Mouse (Mus musculus) cerebellum, adult 9-11 months (tissue): ENCODE measurements around the gene Sugt1.

Source experiments
- DNase-seq: peaks from one replicate; pipeline ENCODE4 v3.0.0; 2022

Sugt1 gene

DNA sequence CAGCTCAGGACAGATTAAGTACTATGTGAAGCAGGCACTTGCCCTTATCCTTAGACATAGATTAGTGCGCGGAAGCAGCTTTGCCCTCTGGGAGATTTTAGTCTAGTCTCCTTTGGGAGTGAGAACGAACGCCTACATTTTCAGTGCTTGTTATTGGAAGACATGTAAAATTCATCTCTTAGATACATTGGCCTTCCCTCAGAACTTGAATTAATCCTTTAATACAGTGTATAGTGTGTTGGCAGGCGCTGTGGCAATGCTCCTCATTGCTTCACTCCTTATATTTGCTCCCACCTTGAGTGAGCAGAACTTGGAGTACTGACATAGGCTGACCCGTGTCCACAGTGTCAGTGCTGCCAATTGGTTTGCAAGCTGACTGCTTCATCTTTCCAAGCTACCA is 20.8 kb downstream of the Sugt1 start:
- no peak for DNase-seq

DNA sequence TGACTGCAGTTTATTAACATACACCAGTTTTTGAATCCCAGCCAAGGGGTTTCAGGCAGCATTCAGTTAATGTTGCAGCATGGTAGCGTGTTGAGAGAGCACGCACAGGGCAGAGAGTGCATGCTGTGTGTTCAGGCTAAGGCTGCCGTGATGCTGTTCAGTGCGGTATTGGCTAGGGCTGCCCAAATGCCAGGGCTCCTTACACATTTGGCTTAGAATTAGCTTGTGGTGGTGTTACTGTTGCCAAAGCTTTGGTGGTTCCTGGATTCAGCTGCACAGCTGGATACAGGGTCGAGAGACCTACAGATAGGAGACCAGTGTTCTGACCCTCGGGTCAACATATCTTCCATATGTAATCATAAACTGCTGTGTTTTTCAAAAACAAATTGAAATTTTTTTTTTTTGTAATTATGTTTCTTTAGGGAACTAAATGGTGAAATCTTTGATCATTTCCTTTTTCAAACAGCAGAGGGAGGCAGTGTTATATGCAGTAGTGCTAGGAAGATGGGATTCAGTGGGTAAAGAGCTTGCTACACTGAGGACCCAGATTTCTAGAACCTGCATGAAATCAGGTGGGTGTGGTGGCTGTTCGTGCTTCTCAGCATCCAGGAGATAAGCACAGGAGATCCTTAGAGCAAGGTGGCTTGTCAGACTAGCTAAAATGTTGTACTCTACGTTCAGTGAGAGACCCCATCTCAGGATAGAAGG is 29.8 kb downstream of the Sugt1 start:
- DNase-seq = no peak

DNA sequence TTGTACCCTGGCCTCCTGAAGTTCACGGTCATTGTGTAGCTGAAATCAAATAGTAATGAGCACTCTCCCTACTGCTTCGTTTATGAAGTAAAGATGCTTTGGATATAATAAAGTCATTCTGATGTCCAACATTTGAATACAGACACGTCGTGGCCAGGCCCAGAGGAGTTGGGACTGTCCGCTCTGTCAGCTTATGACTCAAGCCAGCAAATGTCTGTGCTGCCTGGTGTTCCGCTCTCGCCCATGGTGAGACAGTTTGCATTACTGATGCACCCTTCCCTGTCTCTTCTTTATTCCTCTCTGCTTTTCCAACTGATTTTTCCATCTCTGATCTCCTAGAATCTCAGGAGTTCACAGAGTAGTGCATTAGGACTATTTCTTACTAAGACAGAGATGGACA is 32.3 kb downstream of the Sugt1 start:
- DNase-seq = no peak

DNA sequence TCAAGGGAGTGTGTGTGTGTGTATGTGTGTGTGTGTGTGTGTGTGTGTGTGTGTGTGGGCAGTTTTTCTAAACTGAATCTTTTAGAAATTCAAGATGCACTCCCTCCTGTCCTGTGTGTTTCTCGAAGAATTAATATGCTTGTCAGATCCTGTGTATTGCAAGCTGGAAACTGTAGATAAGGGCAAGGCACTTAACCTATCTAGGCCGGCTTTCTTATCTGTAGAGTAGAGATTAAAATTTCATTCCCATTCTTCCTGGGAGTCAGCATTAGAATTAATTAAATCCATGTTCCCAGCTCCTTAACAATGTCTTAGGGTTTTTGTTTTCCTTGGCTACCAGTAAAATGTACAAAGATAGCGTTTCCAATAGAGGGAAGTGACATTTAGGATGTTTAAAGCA is 33.7 kb downstream of the Sugt1 start:
- DNase-seq = no peak

DNA sequence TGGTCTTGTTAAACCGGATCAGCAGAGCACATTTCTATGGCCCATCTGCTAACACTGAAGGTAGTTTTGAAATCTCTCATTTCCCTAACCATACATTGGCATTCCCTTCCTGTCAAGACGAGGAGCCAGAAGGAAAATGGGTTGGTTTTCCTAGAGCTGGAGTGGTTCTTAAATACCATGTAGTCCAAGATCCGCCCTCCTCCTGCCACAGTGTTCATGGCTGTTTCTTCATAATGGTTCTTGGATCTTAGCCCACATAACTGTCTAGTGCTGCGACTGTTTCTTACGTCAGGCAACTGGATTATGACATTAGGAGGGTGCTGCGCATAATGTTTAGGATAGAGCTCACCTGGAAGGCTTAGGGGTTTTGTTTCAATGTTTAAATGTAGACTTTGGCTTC is 44.8 kb downstream of the Sugt1 start:
- no peak for DNase-seq

DNA sequence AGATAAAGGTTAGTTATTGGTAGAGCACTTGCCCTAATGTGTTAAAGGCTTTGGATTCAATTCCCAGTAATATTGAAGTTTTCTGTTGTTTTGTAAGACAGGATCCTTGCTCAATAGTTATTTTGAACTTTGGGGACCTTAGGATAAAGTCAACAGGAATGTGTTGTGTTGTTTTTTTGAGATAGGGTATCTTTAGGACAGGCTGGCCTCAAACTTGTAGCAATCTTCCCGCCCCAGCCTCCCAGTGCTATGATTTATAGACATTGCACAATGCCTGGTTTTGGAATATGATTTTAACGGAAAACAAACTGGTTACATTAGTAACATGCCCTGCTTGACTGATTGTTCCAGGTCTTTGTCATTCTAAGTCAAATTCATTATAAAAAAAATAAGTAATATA is 45.7 kb downstream of the Sugt1 start:
- DNase-seq = no peak

DNA sequence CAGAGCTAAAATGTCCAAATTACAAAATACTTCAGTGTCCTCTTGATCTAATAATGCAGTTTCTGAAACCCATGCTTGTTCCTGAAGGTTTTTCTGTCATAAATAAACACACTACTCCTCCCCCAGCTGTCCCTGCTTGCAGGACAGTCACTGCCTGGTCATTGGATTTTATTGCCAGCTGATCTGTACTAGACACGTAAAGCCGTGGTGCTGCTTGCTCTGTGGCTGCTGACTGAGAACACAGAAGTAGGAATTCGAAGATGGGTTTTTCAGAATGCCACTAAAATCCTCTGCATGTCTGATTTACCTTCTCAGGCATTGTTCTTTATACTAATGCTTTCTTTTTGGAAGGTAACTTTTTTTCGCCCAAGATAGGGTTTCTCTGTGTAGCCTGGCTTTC is 49.3 kb downstream of the Sugt1 start:
- no peak for DNase-seq

DNA sequence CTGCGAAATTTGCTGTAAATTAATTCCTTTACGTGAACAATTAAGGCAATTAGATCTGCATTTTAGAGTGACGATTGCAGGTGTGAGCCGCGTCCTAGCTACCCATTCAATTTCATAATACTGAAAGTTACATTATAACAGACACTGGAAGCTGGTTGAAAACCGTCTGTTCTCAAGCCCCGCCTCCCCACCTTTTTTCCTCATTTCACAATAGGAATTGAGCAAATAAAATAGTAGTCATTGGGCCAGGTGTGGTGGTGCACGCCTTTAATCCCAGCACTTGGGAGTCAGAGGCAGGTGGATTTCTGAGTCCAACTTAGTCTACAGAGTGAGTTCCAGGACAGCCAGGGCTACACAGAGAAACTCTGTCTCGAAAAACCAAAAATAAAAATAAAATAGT is 54.6 kb downstream of the Sugt1 start:
- no peak for DNase-seq

DNA sequence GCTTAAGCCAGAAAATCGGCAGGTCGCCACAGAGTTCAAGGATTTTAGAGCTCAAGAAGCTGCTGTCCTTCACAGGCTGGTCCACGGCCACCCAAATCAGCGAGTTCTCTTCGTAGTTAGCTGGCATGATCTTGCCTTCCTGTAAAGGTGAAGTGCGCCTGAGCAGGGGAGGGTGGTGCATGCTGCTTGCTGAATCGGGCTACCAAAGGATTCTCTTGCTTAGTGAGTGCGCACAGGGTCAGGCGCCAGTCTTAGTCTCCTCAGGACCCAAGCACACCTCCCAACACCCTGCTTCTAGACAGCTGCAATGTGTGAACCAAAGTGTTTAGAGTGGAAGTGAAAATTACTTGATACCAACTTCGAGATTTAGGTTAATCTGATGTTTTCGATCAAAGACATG is 57.9 kb downstream of the Sugt1 start:
- no peak for DNase-seq

DNA sequence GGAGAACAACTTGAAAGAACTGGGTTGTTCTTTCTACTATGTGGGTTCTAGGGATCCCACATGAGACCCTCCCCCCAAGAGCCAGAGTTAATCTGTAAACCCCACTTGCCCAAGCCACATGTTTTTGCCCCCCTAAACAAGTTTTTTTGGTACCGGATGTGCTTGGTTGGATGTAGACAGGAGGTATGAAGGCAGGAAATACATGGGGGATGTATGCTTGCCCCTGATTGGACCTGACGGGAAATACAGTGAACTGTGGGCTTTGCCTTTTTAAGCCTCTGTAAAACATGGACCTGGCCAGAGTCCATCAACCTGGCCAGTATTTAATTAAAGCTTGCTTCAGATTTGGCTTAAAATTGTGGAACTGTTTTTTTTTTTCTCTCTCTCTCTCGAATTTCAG is 62.2 kb downstream of the Sugt1 start:
- DNase-seq = no peak

DNA sequence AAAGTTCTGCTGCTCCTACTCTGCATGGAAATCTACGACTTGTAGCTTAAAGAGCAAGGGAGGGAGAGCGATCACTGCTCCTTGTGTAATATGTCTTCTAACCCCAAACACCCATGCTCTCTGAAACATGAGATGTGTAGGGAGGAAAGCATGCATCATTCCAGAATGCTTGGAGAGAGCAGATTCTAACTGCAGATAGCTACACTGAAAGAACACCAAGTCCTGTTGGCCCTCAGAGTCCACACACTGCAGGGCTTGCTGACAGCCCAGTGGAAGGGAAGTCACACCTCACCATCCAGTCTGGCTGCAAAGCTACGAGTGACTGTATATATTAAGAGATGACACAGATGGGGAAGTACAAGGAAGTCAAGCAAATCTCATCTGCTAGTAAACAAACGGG is 65.2 kb downstream of the Sugt1 start:
- DNase-seq = no peak

DNA sequence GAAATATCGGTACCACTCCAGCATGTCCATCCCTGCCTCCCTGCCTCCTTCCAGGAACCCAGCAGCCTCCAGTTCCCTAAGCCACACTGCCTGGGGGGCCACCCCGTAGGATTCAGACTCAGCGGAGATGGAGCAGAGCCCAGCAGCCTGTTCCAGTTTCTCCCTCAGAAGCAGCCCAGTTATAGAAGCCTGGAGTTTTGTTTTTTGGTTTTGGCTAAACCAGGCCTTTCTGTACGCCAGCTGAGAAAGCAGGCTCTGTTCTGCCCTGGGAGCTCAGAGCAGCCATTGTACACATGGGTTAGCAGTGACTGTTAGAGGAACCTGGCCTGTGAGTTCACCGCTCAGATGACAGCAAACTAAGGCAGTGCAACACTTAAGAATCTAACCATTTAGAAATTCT is 70.8 kb downstream of the Sugt1 start:
- peak; percentile 35 for DNase-seq

DNA sequence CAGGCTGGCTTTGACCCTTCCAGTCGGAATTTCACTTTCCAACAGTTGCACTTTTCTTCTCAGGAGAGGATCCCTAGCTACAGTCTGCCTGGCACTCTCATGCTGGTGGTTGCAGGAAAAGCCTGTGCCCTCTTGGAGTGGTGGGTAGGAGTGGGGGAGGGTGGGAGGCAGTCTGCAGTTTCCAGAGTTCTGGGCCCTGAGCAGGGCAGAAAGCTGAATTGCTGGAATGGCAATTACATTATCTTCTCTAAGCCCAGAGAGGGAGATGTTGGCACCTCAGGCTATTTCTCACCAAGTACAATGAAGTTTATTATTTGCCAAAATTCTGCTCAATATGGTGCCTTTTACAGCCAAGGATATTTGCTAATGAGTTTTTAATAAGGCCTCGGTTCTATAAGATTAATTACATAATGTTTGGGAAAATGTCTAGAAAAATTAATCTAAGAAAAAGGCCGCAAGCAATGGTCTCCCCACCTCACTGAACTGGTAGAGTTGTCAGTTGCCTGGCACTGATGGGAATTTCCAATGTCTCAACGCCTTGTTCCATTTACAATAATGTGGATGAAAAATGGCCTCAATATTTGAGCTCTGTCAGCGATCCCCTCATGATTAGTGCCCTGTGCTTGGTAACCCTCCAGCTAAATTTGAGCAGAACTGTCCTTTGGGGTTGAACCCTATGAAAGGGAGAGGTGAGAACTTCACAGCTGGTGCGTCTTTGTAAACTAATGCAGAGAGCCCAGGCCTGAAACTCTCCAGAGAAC is 71.4 kb downstream of the Sugt1 start:
- no peak for DNase-seq

DNA sequence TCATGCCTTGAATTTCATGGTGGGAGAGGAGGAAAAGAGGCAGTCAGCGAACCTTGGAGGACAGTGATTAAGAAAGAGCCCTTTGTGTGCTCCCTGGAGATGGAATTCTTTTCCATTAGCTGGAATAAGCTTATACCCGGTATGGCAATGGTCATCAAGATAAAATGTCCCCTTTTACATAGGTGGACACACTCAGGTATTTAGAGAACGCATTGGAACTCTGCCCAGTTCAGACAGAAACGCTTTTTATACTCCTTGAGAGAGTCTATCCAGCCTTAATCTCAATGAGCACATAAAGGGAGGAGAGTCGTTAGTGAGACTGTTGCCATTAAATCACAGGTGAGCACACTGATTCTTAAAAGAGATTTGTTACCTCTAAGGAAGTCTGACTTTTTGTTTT is 73.0 kb downstream of the Sugt1 start:
- no peak for DNase-seq

DNA sequence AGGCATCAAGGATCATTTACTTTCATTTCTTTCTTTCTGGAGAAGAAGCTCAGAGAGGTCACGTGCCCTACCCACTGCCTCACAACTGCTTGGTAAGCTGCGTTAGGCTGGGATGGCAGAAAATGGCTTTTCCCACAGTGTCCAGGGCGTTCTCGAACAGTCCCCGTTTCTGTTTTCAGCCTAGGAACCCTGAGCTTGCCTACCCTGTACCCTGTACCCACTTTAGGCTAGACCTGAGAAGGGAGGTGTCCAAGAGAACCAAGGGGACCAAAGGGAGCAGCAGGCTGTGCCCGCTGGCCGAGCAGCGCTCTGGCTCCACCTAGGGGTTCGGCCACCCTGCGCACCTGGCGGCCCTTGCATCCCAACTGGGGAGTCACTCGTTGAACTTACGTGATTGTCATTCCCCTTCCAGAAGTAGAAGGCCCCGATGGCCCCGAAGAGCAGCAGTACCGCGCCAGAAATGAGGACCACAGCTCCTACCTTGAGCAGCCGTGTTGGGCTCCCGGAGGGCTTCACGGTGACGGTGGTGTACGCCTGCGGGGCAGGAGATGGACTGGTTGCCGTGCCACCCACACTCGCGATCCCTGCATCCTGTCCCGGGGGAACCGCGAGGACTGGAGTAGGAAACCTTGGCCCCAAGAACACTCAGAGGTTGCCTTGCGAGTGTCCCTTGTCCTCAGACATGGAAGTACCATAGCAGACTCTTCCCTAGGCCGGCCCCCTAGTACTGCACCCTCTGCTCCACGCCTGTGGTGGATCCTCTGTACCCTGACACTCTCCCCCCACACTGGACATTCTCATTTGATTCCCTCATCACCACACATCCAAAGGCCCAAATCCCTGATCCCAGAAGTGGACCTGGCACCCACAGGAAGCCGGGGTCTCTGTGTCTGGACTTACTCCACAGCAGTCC is 73.8 kb downstream of the Sugt1 start:
- DNase-seq = peak; percentile 16

DNA sequence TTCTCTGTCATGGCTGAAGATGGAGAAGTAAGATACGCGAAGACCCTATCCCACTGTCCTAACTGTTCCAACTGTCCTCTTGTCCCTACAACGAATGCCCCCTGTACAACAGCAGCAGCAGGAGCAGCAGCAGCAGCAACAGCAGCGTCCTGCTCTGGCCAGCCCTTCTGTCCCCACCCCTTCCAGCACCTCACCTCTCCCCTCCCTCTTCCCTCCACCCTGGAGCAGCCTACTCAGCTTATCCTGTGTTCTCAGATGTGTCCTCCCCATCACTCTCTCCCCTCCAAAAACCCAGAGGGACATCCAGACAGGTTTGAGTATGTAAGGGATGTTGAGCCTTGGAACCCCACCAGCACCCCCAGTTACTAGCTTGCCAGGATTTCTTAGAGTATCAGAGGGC is 74.5 kb downstream of the Sugt1 start, which contains the start of gene Cnmd:
Gene Cnmd (minus strand): TSS at position 170 of the 400 bp plus-strand sequence.
- no peak for DNase-seq

DNA sequence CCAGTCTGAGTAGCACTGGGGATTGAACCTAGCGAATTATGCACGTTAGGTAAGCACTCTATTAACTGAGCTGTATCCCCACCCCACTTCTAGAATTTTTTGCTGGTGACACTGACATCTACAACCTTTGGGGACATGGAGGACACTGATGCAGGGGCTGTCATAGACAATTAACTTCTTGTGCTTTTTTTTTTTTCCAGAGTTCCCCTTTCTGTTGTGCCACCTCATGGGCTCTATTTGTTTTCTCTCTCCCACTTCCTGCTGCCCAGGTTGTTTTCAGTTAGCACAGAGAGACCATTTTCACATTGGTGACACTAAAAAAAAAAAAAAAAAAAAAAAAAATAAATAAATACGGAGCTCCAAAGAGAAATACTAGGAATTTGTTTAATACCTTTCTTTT is 83.5 kb downstream of the Sugt1 start:
- DNase-seq = no peak

DNA sequence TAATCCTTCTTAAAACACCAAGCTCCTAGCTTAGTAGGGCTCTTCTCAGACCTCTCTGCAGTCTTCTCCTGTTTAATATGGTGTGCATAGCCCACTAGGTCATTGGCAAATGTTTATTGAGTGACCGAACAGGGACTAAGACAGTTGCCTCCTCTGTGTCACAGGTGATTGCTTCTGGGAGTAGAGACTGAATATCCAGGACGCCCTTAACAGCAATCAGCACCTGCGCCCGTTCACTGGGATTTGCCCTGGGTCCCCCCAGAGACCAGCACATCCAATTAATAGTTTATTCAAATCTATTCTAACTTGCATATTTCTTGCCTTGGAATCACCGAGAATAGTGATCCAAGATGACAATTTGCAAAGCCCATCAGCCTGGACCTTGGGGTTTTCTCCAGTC is 85.1 kb downstream of the Sugt1 start:
- DNase-seq = no peak

DNA sequence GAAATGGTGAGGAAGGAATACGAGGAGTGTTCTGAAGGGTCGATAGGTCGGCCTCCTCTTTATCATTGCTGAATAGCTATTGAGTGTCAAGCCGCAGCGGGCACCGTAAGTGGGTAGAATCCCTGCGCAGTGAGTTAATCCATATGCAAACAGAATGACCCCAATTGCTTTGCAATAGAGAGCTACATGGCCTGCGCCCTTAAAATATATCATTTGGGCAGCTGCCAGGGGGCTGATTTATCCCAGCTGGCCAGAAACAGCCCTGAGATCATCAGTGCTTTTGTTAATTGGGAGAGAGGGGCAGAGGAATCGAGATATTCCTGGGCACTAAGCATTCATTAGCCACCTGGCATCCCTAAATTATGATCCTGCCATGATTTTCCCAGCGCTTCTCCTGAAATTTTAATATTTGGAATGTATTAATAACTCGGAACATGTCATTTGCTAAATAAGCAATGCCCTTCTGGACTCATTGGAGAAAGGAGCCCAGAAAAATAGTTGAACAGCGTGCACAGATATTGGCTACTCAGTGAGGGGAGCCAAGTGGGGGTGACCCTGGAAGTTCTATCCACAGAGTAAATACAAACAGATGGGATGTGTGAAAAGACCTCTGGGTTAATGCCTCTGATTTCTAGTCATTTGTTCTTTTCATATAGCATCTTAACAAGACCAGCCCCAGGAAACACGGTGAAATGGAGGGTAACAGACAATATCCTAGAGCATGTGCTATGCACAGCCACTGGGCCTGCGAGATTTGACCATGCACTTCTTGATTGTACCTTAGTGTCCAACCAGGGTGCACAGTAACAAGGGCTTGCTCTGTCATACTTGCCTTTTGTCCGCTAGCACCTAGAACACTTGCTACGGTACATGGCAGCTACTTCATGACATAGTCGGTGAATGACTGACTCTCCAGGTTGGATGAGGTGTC is 85.9 kb downstream of the Sugt1 start:
- no peak for DNase-seq

DNA sequence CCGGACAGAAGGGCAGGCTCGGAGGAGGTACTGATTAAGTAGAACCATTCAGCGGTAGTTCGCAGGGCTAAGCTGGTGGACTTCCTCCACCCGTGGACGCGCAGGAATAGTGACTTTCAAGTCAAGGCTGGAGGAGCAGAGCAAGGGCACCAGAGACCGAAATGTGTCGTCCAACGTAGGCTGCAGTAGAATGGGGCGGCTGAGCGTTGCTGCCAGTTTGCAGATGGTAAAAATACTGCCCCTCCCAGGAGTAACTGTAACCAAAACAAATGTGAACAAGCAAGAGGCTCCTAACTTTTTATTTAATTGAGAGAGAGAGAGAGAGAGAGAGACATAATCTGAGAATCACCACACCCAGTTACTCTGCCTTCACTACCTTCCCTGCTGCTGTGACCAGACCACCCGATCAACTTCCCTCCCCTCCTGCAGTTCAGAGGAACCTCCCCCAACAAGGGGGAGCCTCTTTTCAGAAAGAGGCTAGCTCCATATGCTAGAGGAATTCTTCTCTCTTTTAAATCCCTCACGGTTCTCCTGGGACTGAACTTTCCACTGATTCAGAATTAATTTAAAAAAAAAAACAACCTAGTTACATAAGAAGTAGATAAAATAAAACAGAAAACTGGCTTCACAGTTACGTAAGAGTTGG is 89.7 kb downstream of the Sugt1 start:
- no peak for DNase-seq

DNA sequence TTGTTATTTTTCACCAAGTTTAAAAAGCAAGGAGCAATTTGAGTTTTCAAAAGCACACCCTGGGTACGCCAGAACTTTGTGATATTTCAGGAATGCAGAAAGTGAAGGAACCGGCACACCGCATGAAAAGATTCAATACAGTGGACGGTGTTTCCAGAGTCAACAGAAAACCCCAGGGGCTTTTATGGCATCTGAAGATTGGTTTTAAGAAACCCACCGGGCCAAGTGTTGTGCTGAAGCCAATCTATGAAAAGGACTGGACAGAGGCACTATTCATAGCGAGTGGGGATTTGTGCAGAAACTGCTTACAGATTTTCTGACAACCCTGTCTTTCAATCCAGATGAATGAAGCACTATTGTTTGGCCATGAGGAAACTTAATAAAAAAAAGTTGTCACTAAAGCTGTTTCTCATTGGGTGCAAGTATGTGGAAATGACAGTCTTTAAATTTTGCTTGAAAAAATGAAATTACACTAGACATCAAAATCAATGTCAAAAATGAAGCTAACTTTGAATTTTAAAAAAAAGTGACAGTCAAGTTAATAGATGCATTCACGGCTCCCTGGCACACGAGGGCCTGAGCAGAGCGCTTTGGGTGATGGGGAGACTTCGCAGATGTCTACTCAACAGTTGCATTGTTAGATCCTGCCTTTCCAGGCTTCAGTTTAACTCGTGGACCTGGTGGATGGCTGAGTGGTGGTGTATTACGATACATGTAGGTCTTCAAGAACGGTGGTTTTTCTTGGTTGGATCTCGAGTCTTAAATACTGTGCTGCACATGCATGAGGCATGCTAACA is 90.6 kb downstream of the Sugt1 start:
- DNase-seq = peak; percentile 12
